Mouse (Mus musculus) neural tube, embryonic 15.5 days (tissue): ENCODE results near the gene Pip5k1b. TPM values are rescaled to one million over a fixed set of nuclear protein-coding genes. Genes with fewer than 3 reads are reported as not detected.

ENCODE experiments used
- ATAC-seq: fragments of 200-750 bp; cut with Nextera tagmentation; 2 replicates; pipeline ENCODE4 v1.8.0; 2017; ENCODE audit warnings: mild to moderate bottlenecking, moderate TSS enrichment, moderate library complexity; ENCODE audit not compliant: low FRiP score
- H3K27ac ChIP-seq: fragments of 300-500 bp; sonication (generic); replicated peaks from 2 replicates; pipeline ENCODE4 v1.5.1; 2015; ENCODE audit warnings: mild to moderate bottlenecking, inconsistent platforms
- H3K27me3 ChIP-seq: fragments of 300-500 bp; sonication (generic); replicated peaks from 2 replicates; pipeline ENCODE4 v1.6.1; 2015; ENCODE audit warnings: inconsistent platforms
- H3K36me3 ChIP-seq: fragments of 300-500 bp; sonication (generic); 2 replicates; pipeline ENCODE4 v1.6.1; 2015; ENCODE audit warnings: inconsistent platforms
- H3K4me1 ChIP-seq: fragments of 300-500 bp; sonication (generic); 2 replicates; pipeline ENCODE4 v1.6.1; 2015; ENCODE audit warnings: inconsistent platforms
- H3K4me2 ChIP-seq: fragments of 300-500 bp; sonication (generic); 2 replicates; pipeline ENCODE4 v1.6.1; 2015; ENCODE audit warnings: inconsistent platforms, mild to moderate bottlenecking, moderate library complexity
- H3K4me3 ChIP-seq: fragments of 300-500 bp; sonication (generic); replicated peaks from 2 replicates; pipeline ENCODE4 v1.5.1; 2015; ENCODE audit warnings: mild to moderate bottlenecking, inconsistent platforms
- H3K9ac ChIP-seq: fragments of 300-500 bp; sonication (generic); replicated peaks from 2 replicates; pipeline ENCODE4 v1.6.1; 2015; ENCODE audit warnings: mild to moderate bottlenecking, inconsistent platforms
- H3K9me3 ChIP-seq: fragments of 300-500 bp; sonication (generic); replicated peaks from 2 replicates; pipeline ENCODE4 v1.6.1; 2016; ENCODE audit warnings: inconsistent platforms
- WGBS: fragments of 180-500 bp; shearing (Covaris S2); methylation state at CpG from one replicate; pipeline ENCODE4 v1.1.7; 2015; ENCODE audit warnings: mixed read lengths; 5-methylcytosine and 5-hydroxymethylcytosine counted together
- polyA plus RNA-seq: library from polyadenylated mRNA; unstranded; fragments of >200 nt; fragmentation: Nextera tagmentation; extraction: Ambion mirVana; gene quantifications from 2 replicates; pipeline ENCODE4 v1.2.1, GENCODE M21; 2015

Pip5k1b gene
- polyA plus RNA-seq, 1 experiment from 2014 or later: 1.6 TPM

GRCm38 (mm10) chr19:24352298-24352959 lies 203.2 kb downstream of the Pip5k1b start:
- Histone ChIP-seq H3K27ac (no peak overlapping the region), H3K4me2 (no peak overlapping the region), H3K9ac (no peak overlapping the region), H3K27me3 (no peaks in the 10 kb centered on the region), H3K4me1 (no peaks in the 10 kb centered on the region), H3K36me3 (no peaks in the 10 kb centered on the region), H3K9me3 (no peaks in the 10 kb centered on the region), H3K4me3 (no peak overlapping the region)
- WGBS: 62% methylated on average over 5 of the region's 5 CpGs
- ATAC-seq: no peak

- no peaks in the 10 kb centered on the region for H3K27me3 ChIP-seq
- no peak overlapping the region for H3K4me3 ChIP-seq
- ATAC-seq: no peak
- no peaks in the 10 kb centered on the region for H3K9me3 ChIP-seq
- 97% methylated on average over 8 of the region's 8 CpGs for WGBS
- no peak overlapping the region for H3K9ac ChIP-seq
- H3K27ac ChIP-seq: no peak overlapping the region
- H3K4me2 ChIP-seq: no peak overlapping the region
- H3K36me3 ChIP-seq: no peaks in the 10 kb centered on the region
- no peaks in the 10 kb centered on the region for H3K4me1 ChIP-seq
These were observed 211.2 kb downstream of the Pip5k1b start for GRCm38 (mm10) chr19:24344501-24344900.

GRCm38 (mm10) chr19:24342786-24343185 lies 212.9 kb downstream of the Pip5k1b start:
- Histone ChIP-seq H3K27ac (no peak overlapping the region), H3K9me3 (no peaks in the 10 kb centered on the region), H3K4me1 (peaks cover 3% of the 10 kb centered on the region; the same call in 1 of the 2 replicates), H3K36me3 (no peaks in the 10 kb centered on the region), H3K9ac (no peak overlapping the region), H3K27me3 (no peaks in the 10 kb centered on the region), H3K4me2 (no peak overlapping the region), H3K4me3 (no peak overlapping the region)
- 73% methylated on average over 5 of the region's 5 CpGs for WGBS
- no peak for ATAC-seq

GRCm38 (mm10) chr19:24336370-24337076 lies 219.1 kb downstream of the Pip5k1b start:
- Histone ChIP-seq H3K27me3 (no peaks in the 10 kb centered on the region), H3K9me3 (no peaks in the 10 kb centered on the region), H3K9ac (no peak overlapping the region), H3K27ac (no peak overlapping the region), H3K4me1 (peaks cover 3% of the 10 kb centered on the region; the same call in 1 of the 2 replicates), H3K4me3 (no peak overlapping the region), H3K36me3 (no peaks in the 10 kb centered on the region), H3K4me2 (no peak overlapping the region)
- WGBS: 75% methylated on average over 12 of the region's 12 CpGs
- no peak for ATAC-seq

- Histone ChIP-seq H3K4me1 (peaks cover 3% of the 10 kb centered on the region; the same call in 1 of the 2 replicates), H3K9me3 (no peaks in the 10 kb centered on the region), H3K9ac (no peak overlapping the region), H3K4me3 (no peak overlapping the region), H3K4me2 (no peak overlapping the region), H3K27ac (no peak overlapping the region), H3K36me3 (no peaks in the 10 kb centered on the region), H3K27me3 (no peaks in the 10 kb centered on the region)
- WGBS: 64% methylated on average over 4 of the region's 4 CpGs
- no peak for ATAC-seq
These were observed 219.9 kb downstream of the Pip5k1b start for GRCm38 (mm10) chr19:24335611-24336343.

GRCm38 (mm10) chr19:24332956-24333355 lies 222.7 kb downstream of the Pip5k1b start:
- H3K4me3 ChIP-seq: no peak overlapping the region
- 67% methylated on average over 5 of the region's 5 CpGs for whole genome bisulfite sequencing

GRCm38 (mm10) chr19:24331274-24331673 lies 224.4 kb downstream of the Pip5k1b start:
- H3K27ac ChIP-seq: no peak overlapping the region
- H3K9ac ChIP-seq: no peak overlapping the region
- ATAC-seq: no peak
- H3K4me1 ChIP-seq: peaks cover 3% of the 10 kb centered on the region; the same call in 1 of the 2 replicates
- no peaks in the 10 kb centered on the region for H3K36me3 ChIP-seq
- WGBS: 86% methylated on average over 2 of the region's 2 CpGs
- H3K27me3 ChIP-seq: no peaks in the 10 kb centered on the region
- H3K4me2 ChIP-seq: no peak overlapping the region
- no peak overlapping the region for H3K4me3 ChIP-seq
- no peaks in the 10 kb centered on the region for H3K9me3 ChIP-seq

More at GRCm38 (mm10) chr19:24332956-24333355, 222.7 kb downstream of the Pip5k1b start:
- Histone ChIP-seq H3K9me3 (no peaks in the 10 kb centered on the region), H3K4me1 (no peaks in the 10 kb centered on the region), H3K27ac (no peak overlapping the region), H3K36me3 (no peaks in the 10 kb centered on the region), H3K4me2 (no peak overlapping the region), H3K9ac (no peak overlapping the region), H3K27me3 (no peaks in the 10 kb centered on the region)
- no peak for ATAC-seq

- peaks cover 3% of the 10 kb centered on the region; the same call in 1 of the 2 replicates for H3K4me1 ChIP-seq
- no peak overlapping the region for H3K27ac ChIP-seq
- ATAC-seq: no peak
- H3K9me3 ChIP-seq: no peaks in the 10 kb centered on the region
- H3K36me3 ChIP-seq: no peaks in the 10 kb centered on the region
- no peak overlapping the region for H3K9ac ChIP-seq
- H3K4me3 ChIP-seq: no peak overlapping the region
- H3K4me2 ChIP-seq: no peak overlapping the region
- no peaks in the 10 kb centered on the region for H3K27me3 ChIP-seq
- 83% methylated on average over 2 of the region's 2 CpGs for WGBS
These were observed 225.3 kb downstream of the Pip5k1b start for GRCm38 (mm10) chr19:24330366-24330765.

- H3K36me3 ChIP-seq: no peaks in the 10 kb centered on the region
- no peak overlapping the region for H3K4me3 ChIP-seq
- 76% methylated on average over 2 of the region's 2 CpGs for WGBS
- H3K4me1 ChIP-seq: peaks cover 6% of the 10 kb centered on the region
- H3K4me2 ChIP-seq: no peak overlapping the region
- no peaks in the 10 kb centered on the region for H3K9me3 ChIP-seq
- H3K27me3 ChIP-seq: no peaks in the 10 kb centered on the region
- H3K9ac ChIP-seq: no peak overlapping the region
- no peak overlapping the region for H3K27ac ChIP-seq
- ATAC-seq: no peak
These were observed 227.8 kb downstream of the Pip5k1b start for GRCm38 (mm10) chr19:24327921-24328320.

GRCm38 (mm10) chr19:24326969-24327368 lies 228.7 kb downstream of the Pip5k1b start:
- no peak overlapping the region for H3K9ac ChIP-seq
- H3K36me3 ChIP-seq: no peaks in the 10 kb centered on the region
- H3K4me2 ChIP-seq: no peak overlapping the region
- 21% methylated on average over 1 of the region's 1 CpGs for WGBS
- no peak overlapping the region for H3K27ac ChIP-seq
- H3K27me3 ChIP-seq: no peaks in the 10 kb centered on the region
- no peak overlapping the region for H3K4me3 ChIP-seq
- no peak for ATAC-seq
- no peaks in the 10 kb centered on the region for H3K9me3 ChIP-seq
- H3K4me1 ChIP-seq: peaks cover 6% of the 10 kb centered on the region

GRCm38 (mm10) chr19:24325692-24326091 lies 230.0 kb downstream of the Pip5k1b start:
- Histone ChIP-seq H3K27me3 (no peaks in the 10 kb centered on the region), H3K9ac (no peak overlapping the region), H3K27ac (no peak overlapping the region), H3K36me3 (no peaks in the 10 kb centered on the region), H3K4me3 (no peak overlapping the region), H3K4me1 (peaks cover 6% of the 10 kb centered on the region), H3K4me2 (no peak overlapping the region), H3K9me3 (no peaks in the 10 kb centered on the region)
- WGBS: 75% methylated on average over 6 of the region's 6 CpGs
- no peak for ATAC-seq
